Mouse (Mus musculus) MEL (cell line): ENCODE data around the gene 4930438A08Rik. TPM values are rescaled to one million over a fixed set of nuclear protein-coding genes. Genes with fewer than 3 reads are reported as not detected.

ENCODE experiments used
- DNase-seq: peaks from one replicate; pipeline ENCODE4 v3.0.0; 2011; ENCODE audit warnings: low read depth, low spot score
- H3K27ac ChIP-seq: 2 replicates; pipeline ENCODE4 v1.5.1; 2012; ENCODE audit warnings: low read depth, mild to moderate bottlenecking, control low read depth, low read length, moderate library complexity; ENCODE audit not compliant: control insufficient read depth
- H3K27me3 ChIP-seq, 2 experiments: fragments of 150-350 bp in 1 of 2; sonication (generic) in 1 of 2; 2 replicates each; pipeline ENCODE4 v1.6.1; 2012; ENCODE audit warnings: low read length in 2 of 2, mild to moderate bottlenecking in 2 of 2, improper control_type of control experiment in 1 of 2, moderate library complexity in 1 of 2; ENCODE audit not compliant: insufficient read depth in 2 of 2, control insufficient read depth in 1 of 2
- H3K36me3 ChIP-seq, 2 experiments: 2 replicates each; pipeline ENCODE4 v1.6.1; 2012 to 2014; ENCODE audit warnings: low read length in 2 of 2, improper control_type of control experiment in 1 of 2, inconsistent platforms in 1 of 2, mild to moderate bottlenecking in 1 of 2; ENCODE audit not compliant: insufficient read depth in 2 of 2, control insufficient read depth in 1 of 2
- H3K4me1 ChIP-seq, 2 experiments: fragments of 150-350 bp in 1 of 2; sonication (generic) in 1 of 2; 2 replicates each; pipeline ENCODE4 v1.6.1; 2012; ENCODE audit warnings: low read length in 2 of 2, improper control_type of control experiment in 1 of 2, mild to moderate bottlenecking in 1 of 2; ENCODE audit not compliant: insufficient read depth in 2 of 2, control insufficient read depth in 1 of 2
- H3K4me3 ChIP-seq, 2 experiments: fragments of 150-350 bp in 1 of 2; sonication (generic) in 1 of 2; 2 replicates each; pipeline ENCODE4 v1.5.1; 2012; ENCODE audit warnings: low read depth in 2 of 2, low read length in 2 of 2, mild to moderate bottlenecking in 2 of 2, moderate library complexity in 2 of 2, control low read depth in 1 of 2, improper control_type of control experiment in 1 of 2; ENCODE audit not compliant: control insufficient read depth in 1 of 2, insufficient read depth in 1 of 2
- H3K79me2 ChIP-seq: 2 replicates; pipeline ENCODE4 v1.6.1; 2012; ENCODE audit warnings: mild to moderate bottlenecking, low read length, moderate library complexity; ENCODE audit not compliant: control insufficient read depth, poor library complexity, insufficient read depth
- H3K9ac ChIP-seq: 2 replicates; pipeline ENCODE4 v1.6.1; 2012; ENCODE audit warnings: low read depth, mild to moderate bottlenecking, control low read depth, low read length, moderate library complexity; ENCODE audit not compliant: control insufficient read depth, poor library complexity, severe bottlenecking
- H3K9me3 ChIP-seq: fragments of 150-350 bp; sonication (generic); replicated peaks from 2 replicates; pipeline ENCODE4 v1.6.1; 2012; ENCODE audit warnings: mild to moderate bottlenecking, low read length, improper control_type of control experiment, moderate library complexity; ENCODE audit not compliant: insufficient read depth
- BHLHE40 ChIP-seq: IDR thresholded peaks from 2 replicates; pipeline ENCODE4 v1.6.1; 2012; ENCODE audit warnings: low read depth, mild to moderate bottlenecking, inconsistent platforms, low read length, improper control_type of control experiment, borderline replicate concordance
- CHD1 ChIP-seq: IDR thresholded peaks from 2 replicates; pipeline ENCODE4 v1.6.1; 2012; ENCODE audit warnings: low read depth, mild to moderate bottlenecking, inconsistent platforms, low read length, improper control_type of control experiment
- CHD2 ChIP-seq: IDR thresholded peaks from 2 replicates; pipeline ENCODE4 v1.6.1; 2011; ENCODE audit warnings: low read length, improper control_type of control experiment
- CTCF ChIP-seq, 3 experiments: IDR thresholded peaks in 2 of 3; conservative IDR thresholded peaks in 1 of 3; 2 replicates each; pipeline ENCODE4 v1.5.1; 2011 to 2012; ENCODE audit warnings: low read length in 3 of 3, low read depth in 2 of 3, mild to moderate bottlenecking in 2 of 3, improper control_type of control experiment in 1 of 3, inconsistent platforms in 1 of 3, mixed read lengths in 1 of 3, moderate library complexity in 1 of 3; ENCODE audit not compliant: control insufficient read depth in 1 of 3, insufficient read depth in 1 of 3, poor library complexity in 1 of 3, severe bottlenecking in 1 of 3
- E2F4 ChIP-seq: IDR thresholded peaks from 2 replicates; pipeline ENCODE4 v1.6.1; 2011; ENCODE audit warnings: low read depth, low read length, improper control_type of control experiment, borderline replicate concordance
- GABPA ChIP-seq: IDR thresholded peaks from 2 replicates; pipeline ENCODE4 v1.6.1; 2012; ENCODE audit warnings: low read depth, mild to moderate bottlenecking, inconsistent platforms, low read length, improper control_type of control experiment, moderate library complexity
- GATA1 ChIP-seq: IDR thresholded peaks from 2 replicates; pipeline ENCODE4 v1.6.1; 2011; ENCODE audit warnings: low read depth, low read length, improper control_type of control experiment
- HCFC1 ChIP-seq: IDR thresholded peaks from 2 replicates; pipeline ENCODE4 v1.6.1; 2012; ENCODE audit warnings: low read depth, mild to moderate bottlenecking, inconsistent platforms, low read length, improper control_type of control experiment, moderate library complexity
- JUND ChIP-seq: IDR thresholded peaks from 2 replicates; pipeline ENCODE4 v1.6.1; 2011; ENCODE audit warnings: low read depth, mild to moderate bottlenecking, improper control_type of control experiment, low read length
- MAFK ChIP-seq: IDR thresholded peaks from 2 replicates; pipeline ENCODE4 v1.6.1; 2011; ENCODE audit warnings: low read depth, mild to moderate bottlenecking, low read length, improper control_type of control experiment, borderline replicate concordance
- MAX ChIP-seq: IDR thresholded peaks from 2 replicates; pipeline ENCODE4 v1.6.1; 2011; ENCODE audit warnings: low read length, improper control_type of control experiment
- MEF2A ChIP-seq: IDR thresholded peaks from 2 replicates; pipeline ENCODE4 v1.6.1; 2014; ENCODE audit warnings: low read depth, mild to moderate bottlenecking, inconsistent platforms, low read length, improper control_type of control experiment; ENCODE audit not compliant: poor library complexity, insufficient replicate concordance, severe bottlenecking; ENCODE audit errors: extremely low read depth
- MYC ChIP-seq: IDR thresholded peaks from 2 replicates; pipeline ENCODE4 v1.6.1; 2011; ENCODE audit warnings: low read depth, mild to moderate bottlenecking, low read length, improper control_type of control experiment, moderate library complexity
- NELFE ChIP-seq: IDR thresholded peaks from 2 replicates; pipeline ENCODE4 v1.6.1; 2011; ENCODE audit warnings: low read depth, low read length, improper control_type of control experiment
- NRF1 ChIP-seq: IDR thresholded peaks from 2 replicates; pipeline ENCODE4 v1.6.1; 2014; ENCODE audit warnings: low read depth, mild to moderate bottlenecking, inconsistent platforms, low read length, improper control_type of control experiment, moderate library complexity; ENCODE audit not compliant: poor library complexity, insufficient read depth, severe bottlenecking
- POLR2A ChIP-seq, 2 experiments: IDR thresholded peaks; 2 replicates each; pipeline ENCODE4 v1.6.1; 2011 to 2012; ENCODE audit warnings: low read length in 2 of 2, mild to moderate bottlenecking in 2 of 2, control low read depth in 1 of 2, improper control_type of control experiment in 1 of 2, low read depth in 1 of 2, moderate library complexity in 1 of 2; ENCODE audit not compliant: control insufficient read depth in 1 of 2, insufficient read depth in 1 of 2, poor library complexity in 1 of 2
- POLR2AphosphoS2 ChIP-seq: IDR thresholded peaks from 2 replicates; pipeline ENCODE4 v1.6.1; 2011; ENCODE audit warnings: low read length, improper control_type of control experiment
- POLR2AphosphoS5 ChIP-seq: IDR thresholded peaks from 2 replicates; pipeline ENCODE4 v1.6.1; 2012; ENCODE audit warnings: low read depth, borderline replicate concordance, mild to moderate bottlenecking, inconsistent platforms, low read length, moderate library complexity, mixed read lengths
- RCOR1 ChIP-seq: IDR thresholded peaks from 2 replicates; pipeline ENCODE4 v1.6.1; 2012; ENCODE audit warnings: low read depth, mild to moderate bottlenecking, inconsistent platforms, low read length, improper control_type of control experiment
- SMC3 ChIP-seq: IDR thresholded peaks from 2 replicates; pipeline ENCODE4 v1.6.1; 2011; ENCODE audit warnings: low read depth, low read length, improper control_type of control experiment
- TCF12 ChIP-seq: IDR thresholded peaks from 2 replicates; pipeline ENCODE4 v1.6.1; 2014; ENCODE audit warnings: low read depth, mild to moderate bottlenecking, inconsistent platforms, low read length, improper control_type of control experiment, moderate library complexity
- USF1 ChIP-seq: IDR thresholded peaks from 2 replicates; pipeline ENCODE4 v1.6.1; 2014; ENCODE audit warnings: low read depth, mild to moderate bottlenecking, inconsistent platforms, low read length, improper control_type of control experiment, moderate library complexity
- USF2 ChIP-seq, 2 experiments: IDR thresholded peaks; 2 replicates each; pipeline ENCODE4 v1.6.1; 2011 to 2012; ENCODE audit warnings: improper control_type of control experiment in 2 of 2, low read length in 2 of 2, borderline replicate concordance in 1 of 2, inconsistent platforms in 1 of 2, low read depth in 1 of 2, mild to moderate bottlenecking in 1 of 2; ENCODE audit not compliant: insufficient read depth in 1 of 2
- ZKSCAN1 ChIP-seq: IDR thresholded peaks from 2 replicates; pipeline ENCODE4 v1.6.1; 2012; ENCODE audit warnings: low read depth, mild to moderate bottlenecking, inconsistent platforms, low read length, improper control_type of control experiment, moderate library complexity
- polyA plus RNA-seq, 2 experiments: library from polyadenylated mRNA; stranded (reverse) in 1 of 2; unstranded in 1 of 2; fragments of >175 nt in 1 of 2; fragments of >200 nt in 1 of 2; gene quantifications; 2 replicates each; pipeline versions ENCODE4 v1.2.1 to v1.2.4; 2012; ENCODE audit warnings: low replicate concordance in 2 of 2, low read depth in 1 of 2; ENCODE audit not compliant: insufficient read length in 2 of 2, insufficient read depth in 1 of 2, missing spikeins in 1 of 2
- total RNA-seq: library from RNA; depleted of rRNA; stranded (reverse); fragments of 300-350 nt; gene quantifications from 2 replicates; pipeline ENCODE4 v1.2.3, GENCODE M21; 2012

The 4930438A08Rik gene
- total and polyA plus RNA-seq, 3 experiments = not detected

DNA sequence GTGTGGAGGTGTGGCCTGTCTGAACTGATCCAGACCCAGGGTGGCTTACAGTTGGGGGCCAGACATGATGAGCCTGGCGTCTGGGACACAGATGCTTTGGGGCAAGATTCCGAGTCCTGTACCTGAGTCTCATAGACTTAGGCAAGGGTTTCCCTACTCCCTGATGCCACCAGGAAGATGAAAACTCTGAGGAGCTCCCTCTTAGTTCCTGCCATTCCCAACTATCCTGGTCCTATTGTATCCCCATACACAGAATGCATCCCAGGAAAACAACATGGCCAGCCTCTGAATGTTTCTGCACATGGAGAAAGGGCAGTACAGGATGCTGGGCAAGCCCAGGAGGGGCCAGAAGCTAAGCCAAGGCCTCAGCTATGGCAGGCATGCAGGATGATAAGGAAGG, 11.1 kb upstream of the 4930438A08Rik start:
- H3K79me2 ChIP-seq = no peaks in the 10 kb centered on the region
- no peak overlapping the region for H3K9ac ChIP-seq
- TF ChIP-seq NRF1 (no peak), POLR2AphosphoS5 (no peak), POLR2AphosphoS2 (no peak), E2F4 (no peak), HCFC1 (no peak), MEF2A (no peak), MYC (no peak), USF2 (IDR thresholded peaks at IDR 0.05; ENCODE audit: borderline replicate concordance in 1 of 2, insufficient read depth in 1 of 2, low read depth in 1 of 2, low read length in 2 of 2) (no peak), BHLHE40 (no peak), CTCF (IDR thresholded peaks at IDR 0.05 in 2 of 3, conservative IDR thresholded peaks at IDR 0.05 in 1 of 3; ENCODE audit: control insufficient read depth in 1 of 3, insufficient read depth in 1 of 3, low read depth in 2 of 3, low read length in 3 of 3, poor library complexity in 1 of 3, severe bottlenecking in 1 of 3) (no peak)
- TF ChIP-seq, all 39 proteins: peak for 0

GRCm38 (mm10) chr11:58264546-58264945, 10.1 kb upstream of the 4930438A08Rik start:
- no peaks in the 10 kb centered on the region; a peak in 1 of 4 replicates for H3K4me1 ChIP-seq
- H3K79me2 ChIP-seq = no peaks in the 10 kb centered on the region
- no peak overlapping the region for H3K4me3 ChIP-seq
- no peak for DNase-seq
- no peaks in the 10 kb centered on the region for H3K36me3 ChIP-seq
- H3K27ac ChIP-seq = no peak overlapping the region
- H3K27me3 ChIP-seq = no peaks in the 10 kb centered on the region; a peak in 4 of 4 replicates
- H3K9ac ChIP-seq = no peak overlapping the region
- no peaks in the 10 kb centered on the region for H3K9me3 ChIP-seq
- TF ChIP-seq CHD2 = no peak
- no peak for TF ChIP-seq RCOR1
- no peak for TF ChIP-seq POLR2AphosphoS5
- no peak for TF ChIP-seq NELFE
- TF ChIP-seq CHD1 = no peak
- no peak for TF ChIP-seq GABPA
- no peak for TF ChIP-seq HCFC1
- TF ChIP-seq POLR2A (IDR thresholded peaks at IDR 0.05; ENCODE audit: control insufficient read depth in 1 of 2, insufficient read depth in 1 of 2, low read depth in 1 of 2, low read length in 2 of 2, poor library complexity in 1 of 2) = no peak
- no peak for TF ChIP-seq MAX
- TF ChIP-seq NRF1 = no peak
- no peak for TF ChIP-seq ZKSCAN1
- no peak for TF ChIP-seq MAFK
- TF ChIP-seq SMC3 = no peak
- no peak for TF ChIP-seq USF1
- TF ChIP-seq GATA1 = no peak
- no peak for TF ChIP-seq JUND
- no peak for TF ChIP-seq TCF12

More for the DNA sequence above, 11.1 kb upstream of the 4930438A08Rik start:
- no peak for DNase-seq
- no peaks in the 10 kb centered on the region for H3K36me3 ChIP-seq
- H3K9me3 ChIP-seq = no peaks in the 10 kb centered on the region
- H3K4me1 ChIP-seq = no peaks in the 10 kb centered on the region; a peak in 1 of 4 replicates
- no peak overlapping the region for H3K4me3 ChIP-seq
- H3K27ac ChIP-seq = no peak overlapping the region
- no peaks in the 10 kb centered on the region; a peak in 4 of 4 replicates for H3K27me3 ChIP-seq
